Mouse (Mus musculus): ENCODE measurements at regions not wholly inside any gene's neighbourhood (a gene's known extent, or its start where the extent isn't known, plus 50 kb on each side); places are given as distances from the start of the nearest gene placed in this dataset.

DNA sequence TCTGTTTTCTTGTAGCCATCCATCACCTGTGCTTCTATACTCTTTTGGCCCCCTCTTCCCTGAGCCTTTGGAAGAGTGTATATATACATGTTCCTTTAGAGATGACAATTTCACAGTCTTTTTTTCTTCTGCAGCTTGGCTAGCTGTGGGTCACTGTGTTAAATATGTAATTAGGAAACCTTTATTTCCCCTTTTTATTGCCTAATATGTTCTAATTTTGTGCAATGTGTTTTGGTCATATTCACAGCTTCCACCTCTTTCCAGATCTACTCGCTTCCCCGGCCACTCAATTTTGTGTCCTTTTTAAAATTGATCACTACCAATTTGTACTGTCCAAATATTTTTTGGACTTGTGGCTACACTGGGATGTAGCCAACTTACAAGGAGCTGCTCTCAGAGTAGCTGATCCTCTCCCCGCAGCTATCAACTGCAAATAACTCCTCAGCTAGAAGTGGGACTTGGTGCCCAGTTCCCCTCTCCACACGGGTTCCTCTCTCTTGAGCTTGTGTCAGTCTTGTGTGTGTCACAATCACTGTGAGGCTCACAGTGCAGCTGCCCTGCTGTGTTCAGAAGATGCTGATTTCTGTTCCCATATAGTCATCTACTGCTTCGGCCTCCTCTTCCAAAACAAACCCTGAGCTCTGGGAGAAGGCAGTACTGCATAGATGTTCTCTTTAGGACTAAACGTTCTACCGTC is 106.9 kb downstream of the Gpr65 start:
- H3K4me1 ChIP-seq = no peaks in the 10 kb centered on the region
- H3K9ac ChIP-seq = no peak overlapping the region
- no peak overlapping the region for H3K4me3 ChIP-seq
- no peak overlapping the region for H3K4me2 ChIP-seq (replicated peaks)
- no peaks in the 10 kb centered on the region for H3K9me3 ChIP-seq
- H3K36me3 ChIP-seq = no peaks in the 10 kb centered on the region
- no peak for ATAC-seq (ENCODE audit: insufficient number of reproducible peaks, insufficient read depth, low FRiP score, low TSS enrichment)
- H3K27me3 ChIP-seq = no peaks in the 10 kb centered on the region
- no peak overlapping the region for H3K27ac ChIP-seq
- WGBS = 87% methylated on average over 7 of the region's 7 CpGs
